Mouse (Mus musculus) forebrain, embryonic 16.5 days (tissue): ENCODE results near the gene Map1b. TPM values are rescaled to one million over a fixed set of nuclear protein-coding genes. Genes with fewer than 3 reads are reported as not detected.

Source experiments
- ATAC-seq: fragments of 200-750 bp; cut with Nextera tagmentation; 2 replicates; pipeline ENCODE4 v1.8.0; 2017; ENCODE audit warnings: mild to moderate bottlenecking, moderate library complexity
- H3K27ac ChIP-seq: fragments of 300-500 bp; sonication (generic); 2 replicates; pipeline ENCODE4 v1.5.1; 2014; ENCODE audit warnings: low read length, control low read depth
- H3K27me3 ChIP-seq: fragments of 300-500 bp; sonication (generic); replicated peaks from 2 replicates; pipeline ENCODE4 v1.6.1; 2014; ENCODE audit warnings: low read length; ENCODE audit not compliant: control insufficient read depth, insufficient read depth
- H3K36me3 ChIP-seq: fragments of 300-500 bp; sonication (generic); 2 replicates; pipeline ENCODE4 v1.6.1; 2014; ENCODE audit not compliant: control insufficient read depth, insufficient read depth
- H3K4me1 ChIP-seq: fragments of 300-500 bp; sonication (generic); replicated peaks from 2 replicates; pipeline ENCODE4 v1.6.1; 2014; ENCODE audit warnings: low read length; ENCODE audit not compliant: control insufficient read depth, insufficient read depth
- H3K4me2 ChIP-seq: fragments of 300-500 bp; sonication (generic); 2 replicates; pipeline ENCODE4 v1.6.1; 2014; ENCODE audit warnings: mild to moderate bottlenecking, low read length, control low read depth
- H3K4me3 ChIP-seq: fragments of 300-500 bp; sonication (generic); replicated peaks from 2 replicates; pipeline ENCODE4 v1.5.1; 2014; ENCODE audit warnings: mild to moderate bottlenecking, low read length, control low read depth
- H3K9ac ChIP-seq: fragments of 300-500 bp; sonication (generic); replicated peaks from 2 replicates; pipeline ENCODE4 v1.6.1; 2014; ENCODE audit warnings: low read depth, low read length, control low read depth
- H3K9me3 ChIP-seq: fragments of 300-500 bp; sonication (generic); 2 replicates; pipeline ENCODE4 v1.6.1; 2016; ENCODE audit warnings: low read length; ENCODE audit not compliant: control insufficient read depth
- WGBS: fragments of 180-500 bp; shearing (Covaris S2); extraction: QIAGEN DNeasy Blood & Tissue Kit; methylation state at CpG from one replicate; pipeline ENCODE4 v1.1.7; 2014; 5-methylcytosine and 5-hydroxymethylcytosine counted together
- polyA plus RNA-seq: library from polyadenylated mRNA; unstranded; fragments of >200 nt; fragmentation: Nextera tagmentation; extraction: Ambion mirVana; gene quantifications from 2 replicates; pipeline ENCODE4 v1.2.1, GENCODE M21; 2015

Map1b gene
- 1,972 and 2,055 TPM in 2 replicates for polyA plus RNA-seq

GRCm38 (mm10) chr13:99516448-99516881 is at the start of gene Map1b:
Gene Map1b (minus strand): TSS chr13:99516540.
- H3K9me3 ChIP-seq, result no peaks in the 10 kb centered on the region

DNA sequence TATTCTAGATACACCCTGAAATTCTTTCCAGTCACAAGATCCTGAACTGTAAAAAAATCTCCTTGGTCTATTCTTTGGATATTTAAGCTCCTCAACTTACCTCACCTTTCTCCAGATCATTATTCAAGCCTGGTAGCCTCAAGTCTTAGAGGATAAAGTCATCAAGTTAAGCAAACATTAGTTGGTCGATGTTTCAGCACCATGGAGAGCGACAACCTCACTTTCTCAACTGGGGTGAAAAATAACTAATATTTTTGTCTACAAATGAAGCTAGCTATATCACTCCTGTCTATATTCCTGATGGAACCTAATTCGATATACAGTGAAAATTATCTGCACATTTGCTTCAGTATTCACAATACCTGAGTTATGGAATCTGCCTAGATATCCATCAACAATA is 48.0 kb upstream of the Map1b start:
- Histone ChIP-seq H3K9ac (no peak overlapping the region), H3K27ac (no peak overlapping the region), H3K4me1 (peaks cover 24% of the 10 kb centered on the region), H3K4me3 (no peak overlapping the region), H3K36me3 (no peaks in the 10 kb centered on the region), H3K9me3 (no peaks in the 10 kb centered on the region), H3K27me3 (0 out of 2 replicates have a peak, but pooled peaks cover 2% of the 10 kb centered on the region), H3K4me2 (no peak overlapping the region)
- no peak for ATAC-seq
- WGBS, result 42% methylated on average over 3 of the region's 3 CpGs

More at GRCm38 (mm10) chr13:99516448-99516881, at the start of gene Map1b:
- peaks cover 11% of the 10 kb centered on the region for H3K4me1 ChIP-seq
- peak within 1 kb of the TSS; percentile 65 for H3K4me2 ChIP-seq
- H3K9ac ChIP-seq, result peak within 1 kb of the TSS; percentile 98
- no peaks in the 10 kb centered on the region for H3K36me3 ChIP-seq
- peak within 1 kb of the TSS; percentile 94 for H3K4me3 ChIP-seq
- 0% methylated on average over 21 of the region's 32 CpGs for WGBS
- H3K27me3 ChIP-seq, result no peaks in the 10 kb centered on the region
- peak; percentile 87 for ATAC-seq
- H3K27ac ChIP-seq, result peak within 1 kb of the TSS; percentile 99

- no peaks in the 10 kb centered on the region for H3K9me3 ChIP-seq
- H3K4me2 ChIP-seq, result no peak overlapping the region
- H3K4me1 ChIP-seq, result peaks cover 24% of the 10 kb centered on the region
- H3K27me3 ChIP-seq, result no peaks in the 10 kb centered on the region
- no peak for ATAC-seq
- no peak overlapping the region for H3K27ac ChIP-seq
- no peaks in the 10 kb centered on the region for H3K36me3 ChIP-seq
- WGBS, result 42% methylated on average over 3 of the region's 3 CpGs
- no peak overlapping the region for H3K4me3 ChIP-seq
- no peak overlapping the region for H3K9ac ChIP-seq
These were observed 46.7 kb upstream of the Map1b start for GRCm38 (mm10) chr13:99563021-99563420.

DNA sequence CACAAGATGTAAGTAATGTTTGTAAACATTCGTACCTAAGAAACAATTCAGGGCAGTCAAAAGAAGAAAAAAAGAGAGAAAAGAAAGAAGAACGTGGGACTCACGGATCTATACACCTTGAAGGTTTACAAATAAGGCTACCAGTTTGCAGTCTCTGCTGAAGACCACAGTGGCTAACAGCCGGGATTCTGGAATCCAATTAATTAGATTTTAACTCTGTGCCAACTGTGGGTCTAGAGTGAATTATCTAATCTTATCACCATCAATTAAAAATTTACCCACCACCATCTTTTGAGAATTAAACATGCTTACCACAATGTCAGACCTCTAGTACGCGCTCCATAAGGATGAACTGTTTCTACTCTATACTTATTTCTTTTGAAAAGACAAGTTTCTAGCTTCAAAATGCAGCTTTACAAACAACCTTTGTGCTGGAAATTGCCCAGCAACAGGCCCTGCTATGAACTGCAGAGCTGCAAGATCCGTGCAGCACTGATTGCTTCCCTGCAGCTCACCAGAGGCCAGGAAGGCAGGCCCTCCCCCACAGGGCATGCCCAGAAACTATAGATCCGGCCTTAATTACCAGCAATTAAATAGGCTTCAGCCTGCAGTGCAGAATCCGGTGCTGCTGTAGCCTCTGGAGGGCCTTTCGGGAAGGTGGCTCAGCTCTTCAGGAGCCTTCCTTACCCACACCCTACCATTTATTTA is 45.7 kb upstream of the Map1b start:
- Histone ChIP-seq H3K4me1 (peaks cover 24% of the 10 kb centered on the region), H3K9me3 (no peaks in the 10 kb centered on the region), H3K4me3 (no peak overlapping the region), H3K9ac (no peak overlapping the region), H3K27ac (no peak overlapping the region), H3K27me3 (no peaks in the 10 kb centered on the region), H3K4me2 (no peak overlapping the region), H3K36me3 (no peaks in the 10 kb centered on the region)
- 11% methylated on average over 10 of the region's 10 CpGs for WGBS
- ATAC-seq, result peak; percentile 71

GRCm38 (mm10) chr13:99560674-99561639 is 44.6 kb upstream of the Map1b start:
- H3K4me1 ChIP-seq, result peaks cover 24% of the 10 kb centered on the region
- H3K27me3 ChIP-seq, result no peaks in the 10 kb centered on the region
- WGBS, result 26% methylated on average over 13 of the region's 13 CpGs
- H3K4me2 ChIP-seq, result no peak overlapping the region
- no peak overlapping the region for H3K9ac ChIP-seq
- 0 out of 2 replicates have a peak overlapping the region, but pooled peaks have one; percentile 23 for H3K27ac ChIP-seq
- ATAC-seq, result 0 out of 2 replicates have a peak, but pooled peaks have one; percentile 32
- no peaks in the 10 kb centered on the region for H3K36me3 ChIP-seq
- H3K9me3 ChIP-seq, result no peaks in the 10 kb centered on the region
- no peak overlapping the region for H3K4me3 ChIP-seq

DNA sequence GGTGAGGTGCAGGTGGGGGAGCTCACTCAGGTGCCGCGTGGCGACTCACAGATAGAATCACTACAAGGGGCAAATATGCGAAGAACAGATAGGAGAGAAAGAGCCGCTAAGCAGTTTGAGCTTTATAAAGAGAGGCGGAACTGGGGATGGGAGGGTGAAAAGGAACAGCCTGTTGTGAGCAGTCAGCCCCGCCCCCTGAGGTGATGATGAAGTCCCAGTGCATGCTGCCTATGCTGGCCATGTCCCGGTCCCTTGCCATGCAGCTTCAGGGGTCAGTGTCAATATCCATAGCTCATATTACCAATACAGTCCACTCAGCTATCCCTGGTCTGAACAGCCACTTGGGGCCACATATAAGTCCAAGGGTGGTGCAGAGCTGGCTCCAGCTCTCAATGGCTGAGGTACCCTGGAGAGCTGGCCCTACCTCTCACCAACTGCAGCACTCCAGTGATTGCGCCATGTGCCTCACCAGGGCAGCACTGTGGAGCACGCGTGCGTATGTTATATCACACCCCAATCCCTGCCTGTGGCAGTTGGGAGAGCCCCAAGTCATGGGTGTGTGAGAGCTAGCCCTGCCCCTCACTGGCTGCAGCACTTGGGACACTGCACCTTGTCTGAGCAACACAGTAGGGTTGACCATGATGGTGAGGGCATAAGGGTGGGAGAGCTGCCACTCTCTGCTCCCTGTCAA is 42.0 kb upstream of the Map1b start:
- H3K27ac ChIP-seq, result no peak overlapping the region
- 75% methylated on average over 12 of the region's 12 CpGs for WGBS
- no peak for ATAC-seq
- H3K9ac ChIP-seq, result no peak overlapping the region
- H3K27me3 ChIP-seq, result no peaks in the 10 kb centered on the region
- no peaks in the 10 kb centered on the region for H3K9me3 ChIP-seq
- H3K36me3 ChIP-seq, result no peaks in the 10 kb centered on the region
- peaks cover 30% of the 10 kb centered on the region for H3K4me1 ChIP-seq
- H3K4me3 ChIP-seq, result no peak overlapping the region
- no peak overlapping the region for H3K4me2 ChIP-seq

- no peak overlapping the region for H3K27ac ChIP-seq
- no peak overlapping the region for H3K4me2 ChIP-seq
- H3K4me3 ChIP-seq, result no peak overlapping the region
- WGBS, result 81% methylated on average over 14 of the region's 15 CpGs
- no peak for ATAC-seq
- H3K9ac ChIP-seq, result no peak overlapping the region
- no peaks in the 10 kb centered on the region for H3K36me3 ChIP-seq
- peaks cover 26% of the 10 kb centered on the region for H3K4me1 ChIP-seq
- no peaks in the 10 kb centered on the region for H3K9me3 ChIP-seq
- H3K27me3 ChIP-seq, result no peaks in the 10 kb centered on the region
These were observed 41.5 kb upstream of the Map1b start for GRCm38 (mm10) chr13:99557813-99558212.

DNA sequence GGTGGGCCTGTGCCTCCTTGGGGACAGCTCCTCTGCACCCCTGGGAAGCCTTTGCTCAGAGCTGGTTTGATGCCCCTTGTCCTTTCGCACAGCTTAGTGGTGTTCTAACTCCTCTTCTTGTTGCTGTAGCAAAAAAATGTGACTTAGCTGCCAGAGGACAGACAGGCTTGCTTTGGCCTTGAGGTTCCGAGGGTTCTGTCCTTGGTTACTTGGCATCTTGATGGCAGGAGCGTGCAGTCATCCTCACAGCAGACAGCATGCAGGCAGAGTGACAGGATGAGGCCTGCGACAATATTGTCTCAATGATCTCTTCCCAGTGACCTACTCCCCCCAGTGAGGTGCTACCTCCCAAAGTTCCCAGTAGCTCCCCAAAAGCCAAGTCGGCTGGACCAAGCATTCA is 41.0 kb upstream of the Map1b start:
- H3K9me3 ChIP-seq, result no peaks in the 10 kb centered on the region
- H3K4me1 ChIP-seq, result peaks cover 24% of the 10 kb centered on the region
- no peak overlapping the region for H3K27ac ChIP-seq
- H3K4me2 ChIP-seq, result no peak overlapping the region
- H3K36me3 ChIP-seq, result no peaks in the 10 kb centered on the region
- no peak for ATAC-seq
- no peaks in the 10 kb centered on the region for H3K27me3 ChIP-seq
- H3K9ac ChIP-seq, result no peak overlapping the region
- H3K4me3 ChIP-seq, result no peak overlapping the region
- WGBS, result 87% methylated on average over 5 of the region's 5 CpGs

- no peaks in the 10 kb centered on the region for H3K9me3 ChIP-seq
- H3K27me3 ChIP-seq, result no peaks in the 10 kb centered on the region
- H3K4me1 ChIP-seq, result peaks cover 16% of the 10 kb centered on the region
- H3K27ac ChIP-seq, result no peak overlapping the region
- peak; percentile 57; the same call in 1 of the 2 replicates for ATAC-seq
- H3K4me2 ChIP-seq, result no peak overlapping the region
- no peak overlapping the region for H3K9ac ChIP-seq
- no peak overlapping the region for H3K4me3 ChIP-seq
- H3K36me3 ChIP-seq, result no peaks in the 10 kb centered on the region
- WGBS, result 58% methylated on average over 8 of the region's 8 CpGs
These were observed 38.6 kb upstream of the Map1b start for GRCm38 (mm10) chr13:99554960-99555359.
